Mouse (Mus musculus): Measurements from ENCODE around the gene Olfr1047.
"Not testable (repeated sequence)": the region's sequence is repeated elsewhere in the genome, so short reads cannot be mapped to it uniquely, and the experiment has no call there.

Gene Olfr1047

GRCm38 (mm10) chr2:86231301-86231700 is at the start of gene Olfr1047:
Gene Olfr1047, minus strand, starts transcription at chr2:86231401.
- DNase-seq (ENCODE audit: low spot score) = no peak

GRCm38 (mm10) chr2:86278988-86279387 is 47.8 kb upstream of the Olfr1047 start, which contains the start of gene Olfr1051:
Gene Olfr1051, minus strand, starts transcription at chr2:86279088.
- DNase-seq (ENCODE audit: low spot score) = not testable (repeated sequence)

GRCm38 (mm10) chr2:86258228-86258627 is 27.0 kb upstream of the Olfr1047 start, which contains the start of gene Olfr1049:
Gene Olfr1049, minus strand, starts transcription at chr2:86258328.
- DNase-seq (ENCODE audit: low spot score) = not testable (repeated sequence)

DNA sequence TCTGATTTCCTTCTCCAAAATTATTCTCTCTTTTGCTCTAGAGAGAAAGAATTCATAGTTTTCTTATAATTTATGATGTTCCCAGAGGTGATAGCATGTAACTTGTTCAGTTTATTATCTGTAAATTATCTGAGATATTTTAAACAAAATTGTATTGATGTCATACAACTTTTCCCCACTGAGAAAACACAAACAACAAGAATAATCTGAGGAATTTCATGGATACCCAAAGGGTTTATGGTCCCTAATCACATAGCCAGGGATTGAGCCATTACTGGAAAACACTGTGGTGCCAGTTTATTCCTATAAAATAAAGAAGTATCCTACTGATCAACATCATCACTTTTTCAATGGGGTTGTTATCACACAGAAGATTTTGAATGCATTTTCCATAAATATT is 9.0 kb upstream of the Olfr1047 start, which contains the start of gene Olfr1048:
Gene Olfr1048, minus strand, starts transcription at position 101 of the 400 bp plus-strand sequence.
- DNase-seq (ENCODE audit: low spot score) = no peak

GRCm38 (mm10) chr2:86219214-86219613 is 12.0 kb downstream of the Olfr1047 start, which contains the start of gene Olfr1046:
Gene Olfr1046, minus strand, starts transcription at chr2:86219314.
- no peak for DNase-seq (ENCODE audit: low spot score)

GRCm38 (mm10) chr2:86202909-86203308 is 28.3 kb downstream of the Olfr1047 start, which contains the start of gene Olfr1045:
Gene Olfr1045, minus strand, starts transcription at chr2:86203009.
- no peak for DNase-seq (ENCODE audit: low spot score)

GRCm38 (mm10) chr2:86195863-86196262 is 35.3 kb downstream of the Olfr1047 start:
- no peak for DNase-seq (ENCODE audit: low spot score)

DNA sequence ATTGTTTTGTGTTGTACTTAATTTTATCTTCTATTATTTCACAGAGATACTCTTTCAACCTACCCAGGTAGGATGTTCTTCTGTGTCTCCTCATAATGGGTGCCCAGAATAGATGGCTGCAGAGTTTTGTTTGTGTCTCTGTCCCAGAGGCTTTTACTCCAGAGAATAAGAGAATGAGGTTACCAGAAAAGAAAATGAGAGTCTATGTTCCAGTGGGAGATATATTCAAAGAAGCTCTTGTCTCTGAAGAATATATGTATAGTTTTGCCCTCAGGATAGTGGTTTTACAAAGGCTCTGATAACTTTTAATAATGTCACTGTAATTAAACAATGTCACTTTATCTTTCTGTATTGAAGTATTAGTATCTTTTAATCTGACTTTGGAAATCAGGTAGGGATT is 45.6 kb downstream of the Olfr1047 start, which contains the start of gene Olfr52:
Gene Olfr52, minus strand, starts transcription at position 101 of the 400 bp plus-strand sequence.
- no peak for DNase-seq (ENCODE audit: low spot score)

DNA sequence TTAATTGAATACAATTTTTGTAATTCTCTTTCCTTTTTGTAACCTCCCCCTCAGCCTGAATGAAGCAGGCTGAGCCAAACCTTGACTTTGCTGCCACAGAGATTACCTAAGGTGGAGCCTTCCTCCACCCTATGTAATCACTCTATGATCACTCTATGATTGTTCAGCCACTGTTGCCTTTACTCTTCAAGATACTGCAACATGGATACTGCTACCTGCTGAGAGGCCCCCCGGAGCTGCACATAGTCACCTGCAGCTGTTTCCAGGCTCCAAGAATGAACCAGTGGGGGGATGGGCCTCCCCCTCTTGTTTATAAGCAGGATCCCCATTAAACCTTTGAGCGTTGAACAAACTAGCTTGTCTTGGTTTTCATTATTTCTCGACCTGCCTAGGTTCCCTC is 51.3 kb downstream of the Olfr1047 start:
- no peak for DNase-seq (ENCODE audit: low spot score)

DNA sequence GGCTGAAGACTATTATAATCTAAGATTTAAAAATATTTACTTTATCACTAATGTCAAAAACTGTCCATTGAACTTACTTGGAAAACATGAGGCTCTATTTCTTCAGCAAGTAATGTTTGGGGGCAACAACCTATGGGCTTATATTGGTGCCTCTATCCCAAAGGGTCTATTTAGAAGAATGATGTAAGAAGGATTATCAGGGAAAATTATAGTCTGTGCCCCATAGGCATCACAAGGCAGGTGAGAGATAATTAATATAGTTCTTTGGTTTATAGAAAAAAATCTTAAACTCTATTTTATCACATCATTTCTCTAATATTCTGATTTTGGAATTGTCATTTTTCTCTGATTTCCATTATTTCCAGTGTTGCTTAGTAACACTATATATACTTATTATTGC is 53.5 kb downstream of the Olfr1047 start, which contains the start of gene Olfr1044:
Gene Olfr1044, minus strand, starts transcription at position 101 of the 400 bp plus-strand sequence.
- no peak for DNase-seq (ENCODE audit: low spot score)

Data from spleen, adult 12 weeks (tissue).